Mouse (Mus musculus) mesoderm, embryonic 11.5 days (tissue): ENCODE results near the gene Matk.
A peak's percentile ranks its signal among the peaks of the same experiment; 100 is the strongest.
"Not testable (repeated sequence)": the region's sequence is repeated elsewhere in the genome, so short reads cannot be mapped to it uniquely, and the experiment has no call there.

Source experiments
- DNase-seq: peaks from one replicate; pipeline ENCODE4 v3.0.0-alpha.2; 2012; ENCODE audit warnings: low read depth, low spot score

Matk gene

DNA sequence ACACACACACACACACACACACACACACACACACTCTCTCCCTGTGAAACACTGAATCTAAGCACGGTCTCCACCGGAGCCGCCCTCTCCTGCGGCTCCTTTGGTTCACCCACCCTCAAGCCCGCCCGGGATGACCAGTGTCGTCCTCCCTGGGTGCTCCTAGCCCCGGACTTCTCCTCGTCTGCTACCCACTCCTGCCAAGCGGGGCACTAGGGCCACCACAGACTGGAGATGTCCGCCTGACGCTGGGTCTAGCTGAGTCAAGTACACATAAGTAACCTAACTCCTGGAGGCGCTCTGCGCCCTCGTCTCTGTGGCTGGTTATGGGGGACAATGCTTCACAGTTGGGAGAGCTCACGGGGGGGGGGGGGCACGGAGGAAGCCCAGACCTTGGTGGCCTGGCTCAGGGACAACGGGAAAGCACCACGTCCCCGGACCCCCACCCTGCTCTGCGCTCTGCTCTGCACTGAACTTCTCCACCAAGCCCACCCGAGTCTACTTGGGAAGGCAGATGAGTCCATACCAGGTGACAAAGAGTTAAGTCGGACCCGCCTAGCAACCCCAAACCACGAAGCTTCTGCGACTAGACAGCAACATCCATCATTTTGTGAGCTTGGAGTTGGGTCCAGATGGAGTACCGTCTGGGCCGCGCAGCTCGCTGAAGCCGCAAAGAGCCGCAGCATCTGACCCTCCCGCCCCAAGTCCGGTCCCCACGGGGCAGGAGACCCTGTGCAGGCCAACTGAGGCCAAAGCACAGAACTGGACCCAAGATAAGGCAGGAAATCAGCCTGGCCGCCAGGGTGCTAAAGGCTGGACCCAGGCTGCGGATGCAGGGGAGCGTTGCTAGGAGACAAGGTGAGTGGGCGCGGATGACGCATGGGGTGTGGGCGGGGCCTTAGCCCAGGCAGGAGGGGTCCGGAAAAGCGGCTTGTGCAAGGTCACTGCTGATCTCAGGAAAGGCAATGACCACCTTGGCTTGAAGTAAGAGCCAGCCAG is at the start of gene Matk:
TSS of gene Matk (plus strand) at position 512 of the 996 bp plus-strand sequence.
- peak; percentile 70 for DNase-seq

DNA sequence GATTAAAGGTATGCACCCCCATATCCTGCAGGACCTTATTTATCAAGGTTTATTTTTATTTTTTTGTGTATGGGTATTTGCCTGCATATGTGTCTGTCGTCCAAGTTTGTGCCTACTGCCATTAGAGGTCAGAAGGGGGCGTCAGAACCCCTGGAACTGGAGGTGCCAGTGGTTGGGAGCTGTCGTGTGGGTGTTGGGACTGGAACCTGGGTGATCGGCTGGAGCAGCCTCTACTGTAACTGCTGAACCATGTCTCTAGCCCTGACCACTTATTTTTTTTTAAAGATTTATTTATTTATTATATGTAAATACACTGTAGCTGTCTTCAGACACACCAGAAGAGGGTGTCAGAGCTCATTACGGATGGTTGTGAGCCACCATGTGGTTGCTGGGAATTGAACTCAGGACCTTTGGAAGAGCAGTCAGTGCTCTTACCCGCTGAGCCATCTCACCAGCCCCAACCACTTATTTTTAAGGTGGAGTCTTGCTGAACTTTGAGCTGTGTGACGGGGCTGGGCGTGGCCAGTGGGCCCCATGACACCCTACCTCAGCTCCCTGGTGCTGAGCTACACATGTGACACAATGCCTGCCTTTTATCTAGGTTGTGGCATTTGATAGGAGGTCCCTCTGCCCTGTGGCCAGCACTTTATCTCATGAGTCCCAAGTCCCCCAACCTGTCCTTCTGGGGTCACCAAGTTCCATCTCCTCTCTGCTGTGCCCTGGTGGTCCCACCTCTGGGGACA is 49.6 kb upstream of the Matk start:
- DNase-seq, result no peak

- no peak for DNase-seq
Observed at GRCm38 (mm10) chr10:81204137-81204536, 48.6 kb upstream of the Matk start.

GRCm38 (mm10) chr10:81210154-81210553 is 42.6 kb upstream of the Matk start:
- DNase-seq, result no peak

DNA sequence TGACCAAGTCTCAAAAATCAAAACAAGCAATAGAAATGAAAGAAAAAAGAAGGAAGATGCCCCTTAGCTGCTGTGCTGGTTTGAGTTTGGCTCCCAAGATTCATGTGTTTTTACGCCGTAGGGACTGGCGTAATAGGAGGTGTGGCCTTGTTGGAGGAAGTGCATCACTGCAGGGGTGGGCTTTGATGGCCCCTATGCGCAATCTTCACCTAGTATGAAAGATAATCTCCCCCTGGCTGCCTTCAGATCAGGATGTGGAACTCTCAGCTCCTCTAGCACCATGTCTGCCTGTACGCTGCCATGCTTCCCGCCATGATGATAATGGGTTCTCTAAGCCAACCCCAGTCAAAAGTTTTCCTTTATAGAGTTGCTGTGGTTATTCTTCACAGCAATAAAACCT is 36.5 kb upstream of the Matk start:
- no peak for DNase-seq

DNA sequence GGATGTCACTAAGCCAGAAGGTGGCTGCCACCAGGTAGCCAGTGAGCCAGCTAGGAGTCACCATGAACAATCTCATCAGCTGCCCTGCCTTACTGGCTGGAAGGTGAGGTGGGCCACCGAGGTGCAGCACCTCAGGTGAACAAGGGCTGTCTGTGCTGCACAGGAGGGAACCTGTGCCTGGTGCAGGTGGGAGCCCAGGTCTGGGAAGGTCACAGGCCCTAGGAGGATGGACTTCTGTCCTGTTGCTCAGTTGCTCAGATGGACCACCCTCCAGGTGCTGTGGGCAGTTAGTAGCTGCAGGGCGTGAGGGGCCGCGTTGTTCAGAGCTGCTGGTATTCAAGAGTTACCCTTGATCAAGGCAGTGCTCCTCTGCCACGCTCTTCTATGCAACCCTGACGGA is 35.9 kb upstream of the Matk start:
- DNase-seq, result no peak

DNA sequence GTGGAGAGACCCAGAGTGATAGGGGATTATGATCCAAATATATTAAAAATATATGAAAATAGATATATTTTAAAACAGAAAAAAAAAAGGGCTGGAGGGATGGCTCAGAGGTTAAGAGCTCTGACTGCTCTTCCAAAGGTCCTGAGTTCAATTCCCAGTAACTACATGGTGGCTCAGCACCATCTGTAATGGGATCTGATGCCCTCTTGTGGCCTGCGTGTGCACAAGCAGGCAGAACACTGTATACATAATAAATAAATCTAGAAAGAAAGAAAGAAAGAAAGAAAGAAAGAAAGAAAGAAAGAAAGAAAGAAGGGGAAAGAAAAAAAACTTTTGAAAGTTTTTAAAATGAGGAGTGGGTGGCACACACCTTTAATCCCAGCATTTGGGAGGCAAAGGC is 35.5 kb upstream of the Matk start:
- not testable (repeated sequence) for DNase-seq

GRCm38 (mm10) chr10:81217964-81218363 is 34.8 kb upstream of the Matk start:
- DNase-seq, result peak; percentile 65

DNA sequence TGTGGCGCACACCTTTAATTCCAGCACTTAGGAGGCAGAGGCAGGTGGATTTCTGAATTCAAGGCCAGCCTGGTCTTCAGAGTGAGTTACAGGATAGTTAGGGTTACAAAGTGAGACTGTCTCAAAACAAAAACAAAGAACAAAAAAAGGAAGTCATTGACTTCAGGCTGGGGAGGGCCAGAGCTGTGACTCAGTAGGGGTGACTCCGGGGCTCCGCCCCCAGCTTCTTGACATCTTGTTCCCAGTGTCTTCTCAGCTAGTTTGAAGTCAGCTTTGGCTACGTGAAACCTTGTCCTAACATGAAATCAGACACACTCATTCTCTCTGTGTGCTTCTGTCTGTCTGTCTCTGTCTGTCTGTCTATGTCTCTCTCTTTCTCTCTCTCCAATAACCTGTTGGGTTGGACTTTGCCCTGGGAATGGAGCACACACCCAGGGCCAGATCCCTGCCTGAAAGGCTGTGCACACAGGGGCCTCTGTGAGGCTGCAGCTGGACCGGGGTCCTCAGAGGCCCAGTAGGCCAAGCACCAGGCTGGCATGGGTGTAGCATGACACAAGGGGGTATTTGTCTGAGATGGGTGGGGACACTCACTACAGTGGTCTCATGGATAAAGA is 31.2 kb upstream of the Matk start:
- no peak for DNase-seq

DNA sequence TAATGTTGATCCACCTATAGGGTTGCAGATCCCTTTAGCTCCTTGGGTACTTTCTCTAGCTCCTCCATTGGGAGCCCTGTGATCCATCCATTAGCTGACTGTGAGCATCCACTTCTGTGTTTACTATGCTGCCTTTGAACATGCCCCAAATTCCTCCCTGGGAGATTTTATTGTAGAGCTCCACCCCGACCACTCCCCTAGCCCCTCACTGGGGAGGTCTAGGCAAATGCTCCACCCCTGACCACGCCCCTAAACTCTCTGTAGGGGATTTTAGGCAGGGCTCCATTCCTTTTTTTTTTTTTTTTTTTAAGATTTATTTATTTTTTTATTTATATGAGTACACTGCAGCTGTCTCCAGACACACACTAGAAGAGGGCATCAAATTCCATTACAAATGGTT is 29.0 kb upstream of the Matk start:
- DNase-seq, result not testable (repeated sequence)

GRCm38 (mm10) chr10:81229735-81230437 is 22.8 kb upstream of the Matk start:
- no peak for DNase-seq

- DNase-seq, result peak; percentile 53
Observed at GRCm38 (mm10) chr10:81230438-81231332, 22.1 kb upstream of the Matk start, which contains the start of gene Atcay. Gene Atcay, minus strand, starts transcription at chr10:81230833.

- DNase-seq, result no peak
Observed at GRCm38 (mm10) chr10:81231436-81231835, 21.3 kb upstream of the Matk start.

GRCm38 (mm10) chr10:81232580-81233225 is 20.0 kb upstream of the Matk start, which contains the start of gene Zfr2:
Gene Zfr2, plus strand, starts transcription at chr10:81233155.
- DNase-seq, result peak; percentile 85

DNA sequence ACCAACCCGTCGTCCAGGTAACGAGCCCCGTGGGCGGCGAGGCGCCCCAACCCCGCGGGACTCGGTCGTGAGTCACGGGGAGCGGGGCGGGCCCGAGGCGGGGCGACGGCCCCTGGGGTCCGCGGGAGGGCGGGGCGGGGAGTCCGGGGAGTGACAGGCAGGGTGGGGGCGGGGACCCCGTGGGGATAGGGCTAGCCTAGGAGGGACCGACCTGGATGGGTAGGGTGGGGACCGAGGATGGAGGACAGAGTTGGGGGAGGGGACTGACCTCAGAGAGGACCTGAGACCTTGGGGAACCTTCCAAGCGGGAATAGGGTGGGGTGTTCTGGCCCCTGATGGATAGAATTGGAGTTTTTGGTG is 19.5 kb upstream of the Matk start:
- DNase-seq, result no peak

- no peak for DNase-seq
Observed at GRCm38 (mm10) chr10:81234206-81234605, 18.5 kb upstream of the Matk start.

DNA sequence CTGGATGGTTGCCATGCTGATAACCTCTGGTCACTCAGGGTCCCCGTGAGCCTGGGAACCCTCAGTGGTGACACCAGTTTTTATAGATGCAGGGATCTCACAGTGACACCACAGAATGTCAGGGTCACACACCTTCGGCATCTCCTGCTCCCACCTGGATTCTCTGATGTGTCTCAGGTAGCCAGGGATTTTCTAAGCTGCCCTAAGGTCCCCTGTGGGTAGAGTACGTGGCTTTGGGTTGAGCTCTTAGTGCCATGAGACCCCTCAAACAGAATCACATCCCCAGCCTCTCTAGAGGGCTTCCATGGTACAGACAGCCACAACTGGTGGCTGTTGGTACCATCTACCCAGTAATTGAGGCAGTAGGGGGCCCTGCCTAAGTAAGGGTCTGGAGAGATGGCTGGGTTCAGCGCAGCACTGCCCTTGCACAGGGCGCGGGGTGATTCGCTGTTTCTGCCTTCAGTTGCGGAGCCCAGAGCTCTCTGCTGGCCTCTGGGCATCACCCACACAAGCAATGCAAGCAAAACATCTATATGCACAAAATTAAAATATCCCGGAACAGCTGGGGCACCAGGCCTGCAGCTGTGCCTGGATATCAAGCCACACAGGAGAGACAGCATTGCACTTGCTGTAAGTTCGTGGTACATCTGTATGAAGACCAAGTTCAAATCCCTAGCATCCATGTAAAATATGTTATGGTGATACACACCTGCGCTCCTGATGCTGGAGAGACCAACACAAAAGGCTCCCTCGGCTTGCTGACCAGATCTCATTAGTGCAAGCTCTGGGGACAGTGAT is 16.1 kb upstream of the Matk start:
- no peak for DNase-seq

- no peak for DNase-seq
Observed at GRCm38 (mm10) chr10:81238618-81239017, 14.1 kb upstream of the Matk start.

DNA sequence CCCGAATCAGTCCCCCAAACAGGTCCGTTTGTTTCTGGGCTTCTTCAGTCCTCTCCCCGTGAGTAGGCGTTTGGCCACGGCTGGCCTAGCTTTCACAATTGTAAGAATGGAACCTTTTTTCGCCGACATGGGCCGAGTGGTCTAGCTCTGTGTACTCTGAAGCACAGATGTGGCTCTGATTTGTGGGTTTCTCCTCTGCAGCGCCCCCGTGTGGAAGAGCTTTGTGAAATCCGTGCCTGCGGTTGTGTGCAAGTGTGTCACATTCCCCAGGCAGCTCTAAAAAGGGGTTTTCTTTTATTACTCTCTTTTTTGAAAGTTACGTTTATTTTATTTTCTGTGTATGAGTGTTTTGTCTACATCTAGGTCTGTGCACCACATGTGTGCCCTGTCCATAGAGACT is 11.9 kb upstream of the Matk start:
- DNase-seq, result peak; percentile 74
